Mouse (Mus musculus): ENCODE measurements around the gene Grtp1. TPM values are rescaled to one million over a fixed set of nuclear protein-coding genes. Genes with fewer than 3 reads are reported as not detected.

The Grtp1 gene
- polyA plus RNA-seq, 1 experiment from 2014 or later, result 13.6 TPM

GRCm38 (mm10) chr8:13174811-13175210 is 25.6 kb downstream of the Grtp1 start:
- H3K4me2 ChIP-seq (ENCODE audit: low read depth, low read length), result no peak overlapping the region
- H3K4me3 ChIP-seq (ENCODE audit: low read depth, low read length), result no peak overlapping the region
- ATAC-seq (ENCODE audit: low read depth) (no peak), DNase-seq (ENCODE audit: low spot score) (no peak)
- no peaks in the 10 kb centered on the region for H3K27me3 ChIP-seq (replicated peaks; ENCODE audit: control insufficient read depth, insufficient read depth, low read length)
- no peaks in the 10 kb centered on the region for H3K9me3 ChIP-seq (ENCODE audit: control insufficient read depth, low read length)
- H3K27ac ChIP-seq (replicated peaks; ENCODE audit: low read depth, low read length), result no peak overlapping the region
- H3K36me3 ChIP-seq (ENCODE audit: control insufficient read depth, insufficient read depth, low read length), result peaks cover 69% of the 10 kb centered on the region
- WGBS, result 87% methylated on average over 4 of the region's 4 CpGs
- H3K4me1 ChIP-seq (ENCODE audit: control insufficient read depth, insufficient read depth, low read length), result no peaks in the 10 kb centered on the region
- no peak overlapping the region for H3K9ac ChIP-seq (ENCODE audit: low read depth, low read length)

GRCm38 (mm10) chr8:13174305-13174704 is 26.1 kb downstream of the Grtp1 start:
- ATAC-seq (ENCODE audit: low read depth), result no peak
- H3K9ac ChIP-seq (ENCODE audit: low read depth, low read length), result no peak overlapping the region
- H3K27me3 ChIP-seq (replicated peaks; ENCODE audit: control insufficient read depth, insufficient read depth, low read length), result no peaks in the 10 kb centered on the region
- no peak overlapping the region for H3K4me3 ChIP-seq (ENCODE audit: low read depth, low read length)
- no peak for DNase-seq (ENCODE audit: low spot score)
- H3K9me3 ChIP-seq (ENCODE audit: control insufficient read depth, low read length), result no peaks in the 10 kb centered on the region
- H3K4me1 ChIP-seq (ENCODE audit: control insufficient read depth, insufficient read depth, low read length), result no peaks in the 10 kb centered on the region
- no peak overlapping the region for H3K4me2 ChIP-seq (ENCODE audit: low read depth, low read length)
- peaks cover 73% of the 10 kb centered on the region for H3K36me3 ChIP-seq (ENCODE audit: control insufficient read depth, insufficient read depth, low read length)
- H3K27ac ChIP-seq (replicated peaks; ENCODE audit: low read depth, low read length), result no peak overlapping the region
- 90% methylated on average over 4 of the region's 4 CpGs for WGBS

GRCm38 (mm10) chr8:13170510-13170909 is 29.9 kb downstream of the Grtp1 start:
- H3K4me2 ChIP-seq (ENCODE audit: low read depth, low read length), result no peak overlapping the region
- DNase-seq (ENCODE audit: low spot score) (no peak), ATAC-seq (ENCODE audit: low read depth) (no peak)
- H3K36me3 ChIP-seq (ENCODE audit: control insufficient read depth, insufficient read depth, low read length), result peaks cover 86% of the 10 kb centered on the region
- H3K27me3 ChIP-seq (replicated peaks; ENCODE audit: control insufficient read depth, insufficient read depth, low read length), result no peaks in the 10 kb centered on the region
- no peak overlapping the region for H3K4me3 ChIP-seq (ENCODE audit: low read depth, low read length)
- H3K4me1 ChIP-seq (ENCODE audit: control insufficient read depth, insufficient read depth, low read length), result no peaks in the 10 kb centered on the region
- WGBS, result 42% methylated on average over 1 of the region's 1 CpGs
- H3K27ac ChIP-seq (replicated peaks; ENCODE audit: low read depth, low read length), result no peak overlapping the region
- H3K9me3 ChIP-seq (ENCODE audit: control insufficient read depth, low read length), result no peaks in the 10 kb centered on the region
- H3K9ac ChIP-seq (ENCODE audit: low read depth, low read length), result no peak overlapping the region

GRCm38 (mm10) chr8:13164361-13164760 is 36.1 kb downstream of the Grtp1 start:
- DNase-seq (ENCODE audit: low spot score) (no peak), ATAC-seq (ENCODE audit: low read depth) (no peak)
- H3K4me1 ChIP-seq (ENCODE audit: control insufficient read depth, insufficient read depth, low read length), result peaks cover 7% of the 10 kb centered on the region
- H3K27me3 ChIP-seq (replicated peaks; ENCODE audit: control insufficient read depth, insufficient read depth, low read length), result no peaks in the 10 kb centered on the region
- no peak overlapping the region for H3K9ac ChIP-seq (ENCODE audit: low read depth, low read length)
- no peak overlapping the region for H3K27ac ChIP-seq (replicated peaks; ENCODE audit: low read depth, low read length)
- H3K36me3 ChIP-seq (ENCODE audit: control insufficient read depth, insufficient read depth, low read length), result peaks cover 32% of the 10 kb centered on the region
- no peak overlapping the region for H3K4me2 ChIP-seq (ENCODE audit: low read depth, low read length)
- no peaks in the 10 kb centered on the region for H3K9me3 ChIP-seq (ENCODE audit: control insufficient read depth, low read length)
- H3K4me3 ChIP-seq (ENCODE audit: low read depth, low read length), result no peak overlapping the region
- WGBS, result 82% methylated on average over 5 of the region's 5 CpGs

- H3K4me2 ChIP-seq (ENCODE audit: low read depth, low read length), result no peak overlapping the region
- H3K9me3 ChIP-seq (ENCODE audit: control insufficient read depth, low read length), result no peaks in the 10 kb centered on the region
- DNase-seq (ENCODE audit: low spot score) (no peak), ATAC-seq (ENCODE audit: low read depth) (no peak)
- 90% methylated on average over 1 of the region's 1 CpGs for WGBS
- H3K4me3 ChIP-seq (ENCODE audit: low read depth, low read length), result no peak overlapping the region
- H3K27me3 ChIP-seq (replicated peaks; ENCODE audit: control insufficient read depth, insufficient read depth, low read length), result no peaks in the 10 kb centered on the region
- H3K36me3 ChIP-seq (ENCODE audit: control insufficient read depth, insufficient read depth, low read length), result peaks cover 24% of the 10 kb centered on the region
- H3K27ac ChIP-seq (replicated peaks; ENCODE audit: low read depth, low read length), result no peak overlapping the region
- H3K4me1 ChIP-seq (ENCODE audit: control insufficient read depth, insufficient read depth, low read length), result peaks cover 9% of the 10 kb centered on the region
- H3K9ac ChIP-seq (ENCODE audit: low read depth, low read length), result no peak overlapping the region
These were observed 36.9 kb downstream of the Grtp1 start for GRCm38 (mm10) chr8:13163563-13163962.

GRCm38 (mm10) chr8:13162098-13162497 is 38.3 kb downstream of the Grtp1 start:
- Histone ChIP-seq H3K9ac (ENCODE audit: low read depth, low read length) (no peak overlapping the region), H3K9me3 (ENCODE audit: control insufficient read depth, low read length) (no peaks in the 10 kb centered on the region), H3K4me3 (ENCODE audit: low read depth, low read length) (no peak overlapping the region), H3K27ac (replicated peaks; ENCODE audit: low read depth, low read length) (no peak overlapping the region), H3K4me2 (ENCODE audit: low read depth, low read length) (no peak overlapping the region), H3K4me1 (ENCODE audit: control insufficient read depth, insufficient read depth, low read length) (peaks cover 12% of the 10 kb centered on the region), H3K36me3 (ENCODE audit: control insufficient read depth, insufficient read depth, low read length) (peaks cover 9% of the 10 kb centered on the region), H3K27me3 (replicated peaks; ENCODE audit: control insufficient read depth, insufficient read depth, low read length) (no peaks in the 10 kb centered on the region)
- WGBS, result 89% methylated on average over 6 of the region's 6 CpGs
- ATAC-seq (ENCODE audit: low read depth), result no peak
- no peak for DNase-seq (ENCODE audit: low spot score)

- Histone ChIP-seq H3K9me3 (ENCODE audit: control insufficient read depth, low read length) (no peaks in the 10 kb centered on the region), H3K4me3 (ENCODE audit: low read depth, low read length) (no peak overlapping the region; the same call in 1 of the 2 replicates), H3K36me3 (ENCODE audit: control insufficient read depth, insufficient read depth, low read length) (peaks cover 3% of the 10 kb centered on the region; the same call in 1 of the 2 replicates), H3K27me3 (replicated peaks; ENCODE audit: control insufficient read depth, insufficient read depth, low read length) (no peaks in the 10 kb centered on the region), H3K4me2 (ENCODE audit: low read depth, low read length) (peak overlapping the region; percentile 87; the same call in 1 of the 2 replicates), H3K4me1 (ENCODE audit: control insufficient read depth, insufficient read depth, low read length) (peaks cover 12% of the 10 kb centered on the region), H3K9ac (ENCODE audit: low read depth, low read length) (no peak overlapping the region), H3K27ac (replicated peaks; ENCODE audit: low read depth, low read length) (no peak overlapping the region)
- no peak for ATAC-seq (ENCODE audit: low read depth)
- no peak for DNase-seq (ENCODE audit: low spot score)
- 82% methylated on average over 3 of the region's 3 CpGs for WGBS
These were observed 39.7 kb downstream of the Grtp1 start for GRCm38 (mm10) chr8:13160691-13161090.

- Histone ChIP-seq H3K4me2 (ENCODE audit: low read depth, low read length) (peak overlapping the region; percentile 87), H3K9ac (ENCODE audit: low read depth, low read length) (peak overlapping the region; percentile 97), H3K36me3 (ENCODE audit: control insufficient read depth, insufficient read depth, low read length) (peaks cover 3% of the 10 kb centered on the region; the same call in 1 of the 2 replicates), H3K27ac (replicated peaks; ENCODE audit: low read depth, low read length) (peak overlapping the region; percentile 74), H3K27me3 (replicated peaks; ENCODE audit: control insufficient read depth, insufficient read depth, low read length) (no peaks in the 10 kb centered on the region), H3K4me3 (ENCODE audit: low read depth, low read length) (peak overlapping the region; percentile 100), H3K9me3 (ENCODE audit: control insufficient read depth, low read length) (no peaks in the 10 kb centered on the region), H3K4me1 (ENCODE audit: control insufficient read depth, insufficient read depth, low read length) (peaks cover 12% of the 10 kb centered on the region)
- ATAC-seq (ENCODE audit: low read depth), result peak; percentile 59
- WGBS, result 0% methylated on average over 6 of the region's 49 CpGs
- no peak for DNase-seq (ENCODE audit: low spot score)
These were observed 41.0 kb downstream of the Grtp1 start for GRCm38 (mm10) chr8:13159377-13159881.

- H3K4me1 ChIP-seq (ENCODE audit: control insufficient read depth, insufficient read depth, low read length), result peaks cover 12% of the 10 kb centered on the region
- no peaks in the 10 kb centered on the region for H3K27me3 ChIP-seq (replicated peaks; ENCODE audit: control insufficient read depth, insufficient read depth, low read length)
- peak within 1 kb of the TSS; percentile 97 for H3K9ac ChIP-seq (ENCODE audit: low read depth, low read length)
- peaks cover 3% of the 10 kb centered on the region; the same call in 1 of the 2 replicates for H3K36me3 ChIP-seq (ENCODE audit: control insufficient read depth, insufficient read depth, low read length)
- WGBS, result 7% methylated on average over 7 of the region's 50 CpGs
- H3K27ac ChIP-seq (replicated peaks; ENCODE audit: low read depth, low read length), result peak within 1 kb of the TSS; percentile 79
- peak; percentile 96 for ATAC-seq (ENCODE audit: low read depth)
- peak within 1 kb of the TSS; percentile 100 for H3K4me3 ChIP-seq (ENCODE audit: low read depth, low read length)
- peak; percentile 100 for DNase-seq (ENCODE audit: low spot score)
- H3K4me2 ChIP-seq (ENCODE audit: low read depth, low read length), result peak within 1 kb of the TSS; percentile 87
- no peaks in the 10 kb centered on the region for H3K9me3 ChIP-seq (ENCODE audit: control insufficient read depth, low read length)
These were observed 41.6 kb downstream of the Grtp1 start, which contains the start of gene Lamp1 for GRCm38 (mm10) chr8:13158718-13159376. Gene Lamp1 (plus strand): TSS chr8:13159161.
